Mouse (Mus musculus): ENCODE measurements around the gene Slc2a12. TPM values are rescaled to one million over a fixed set of nuclear protein-coding genes. Genes with fewer than 3 reads are reported as not detected.

Slc2a12 gene
- polyA plus RNA-seq, 1 experiment = 0.24 TPM

DNA sequence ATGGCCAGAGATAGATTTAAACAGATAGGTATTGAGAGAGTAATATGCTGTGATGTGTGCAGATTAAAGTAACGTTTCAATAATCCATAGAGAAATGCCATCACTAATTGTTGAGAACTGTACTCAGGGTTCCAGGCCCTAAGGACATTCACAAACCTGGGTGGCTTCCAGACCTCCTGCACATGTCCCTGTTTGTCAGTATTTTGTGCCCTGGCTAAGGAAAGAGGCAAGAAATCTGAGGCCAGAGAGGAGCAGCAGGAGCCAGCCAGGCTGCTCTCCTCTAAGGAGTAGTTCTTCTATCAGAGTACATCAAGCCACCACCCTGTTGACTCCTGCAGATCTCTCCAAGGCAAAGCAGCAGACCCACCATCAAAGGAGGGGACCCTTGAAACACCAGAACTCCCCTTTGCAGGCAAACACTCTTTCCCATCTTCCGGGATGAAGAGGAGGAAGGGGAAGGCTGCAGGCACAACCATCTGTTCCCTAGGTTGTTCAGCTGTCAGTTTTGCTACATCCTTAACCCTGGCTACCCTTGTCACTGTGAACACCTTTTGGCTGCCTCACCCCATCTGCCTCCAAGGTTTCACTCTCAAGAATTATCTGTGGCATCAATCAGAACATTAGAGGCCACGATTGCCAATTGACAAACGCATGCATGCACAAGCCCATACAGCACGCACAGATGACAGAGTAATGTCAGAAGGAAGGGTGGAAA is 15.6 kb downstream of the Slc2a12 start:
- 86% methylated on average over 5 of the region's 5 CpGs for WGBS
- Histone ChIP-seq H3K27me3 (ENCODE audit: control insufficient read depth, insufficient read depth, low read length) (no peaks in the 10 kb centered on the region), H3K36me3 (ENCODE audit: control insufficient read depth, insufficient read depth, low read length) (no peaks in the 10 kb centered on the region), H3K4me1 (ENCODE audit: control insufficient read depth, insufficient read depth, insufficient read length, low read length) (no peaks in the 10 kb centered on the region), H3K4me3 (ENCODE audit: low read depth, low read length) (no peak overlapping the region), H3K27ac (ENCODE audit: insufficient read depth, low read depth, low read length) (no peak overlapping the region)
- TF ChIP-seq CTCF (IDR thresholded peaks at IDR 0.05; ENCODE audit: extremely low read depth, insufficient read length, insufficient replicate concordance, low read depth, low read length) = no peak
- TF ChIP-seq POLR2A (IDR thresholded peaks at IDR 0.05; ENCODE audit: low read depth, low read length) = no peak

DNA sequence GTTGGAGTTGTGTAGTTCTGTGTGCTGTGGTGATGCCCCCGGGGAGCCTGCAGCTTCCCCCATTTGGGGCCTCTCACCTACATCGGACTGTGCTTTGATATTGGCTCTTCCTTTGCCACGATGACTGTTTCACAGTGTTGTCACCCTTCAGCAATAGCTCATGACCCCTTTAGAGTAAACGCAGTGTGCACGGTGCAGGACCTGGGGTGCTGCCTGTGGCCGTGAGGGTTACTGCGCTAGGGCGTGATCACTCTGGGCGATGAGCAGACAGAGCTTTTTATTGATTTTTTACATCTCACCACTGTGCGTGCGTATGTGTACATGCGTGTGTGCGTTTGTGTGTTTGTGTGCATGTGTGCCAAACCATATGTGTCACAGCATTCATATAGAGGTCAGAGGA is 23.7 kb downstream of the Slc2a12 start:
- WGBS = 74% methylated on average over 13 of the region's 13 CpGs
- H3K36me3 ChIP-seq (ENCODE audit: control insufficient read depth, insufficient read depth, low read length) = no peaks in the 10 kb centered on the region
- H3K27ac ChIP-seq (ENCODE audit: insufficient read depth, low read depth, low read length) = no peak overlapping the region
- TF ChIP-seq CTCF (IDR thresholded peaks at IDR 0.05; ENCODE audit: extremely low read depth, insufficient read length, insufficient replicate concordance, low read depth, low read length) = no peak
- TF ChIP-seq POLR2A (IDR thresholded peaks at IDR 0.05; ENCODE audit: low read depth, low read length) = no peak
- no peaks in the 10 kb centered on the region for H3K4me1 ChIP-seq (ENCODE audit: control insufficient read depth, insufficient read depth, insufficient read length, low read length)
- no peaks in the 10 kb centered on the region for H3K27me3 ChIP-seq (ENCODE audit: control insufficient read depth, insufficient read depth, low read length)
- no peak overlapping the region for H3K4me3 ChIP-seq (ENCODE audit: low read depth, low read length)

DNA sequence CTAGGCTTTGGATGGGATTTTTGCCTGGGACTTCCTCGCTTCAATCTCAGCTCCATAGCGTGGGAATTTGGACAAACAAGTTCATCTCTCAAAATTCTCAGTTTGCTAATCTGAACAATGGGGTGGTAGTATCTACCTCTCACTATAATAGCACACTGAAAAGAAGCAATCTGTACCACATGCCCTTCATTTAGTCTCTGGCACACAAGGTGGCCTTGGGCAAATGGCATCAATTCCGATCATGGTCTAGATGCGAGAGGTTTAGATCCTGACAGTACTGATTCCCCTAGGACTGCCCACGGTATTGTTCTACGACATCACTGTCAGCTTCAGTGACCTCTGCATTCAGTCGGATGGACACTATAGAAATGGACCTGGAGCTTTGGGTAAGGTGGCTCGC is 29.4 kb downstream of the Slc2a12 start:
- no peak for TF ChIP-seq POLR2A (IDR thresholded peaks at IDR 0.05; ENCODE audit: low read depth, low read length)
- TF ChIP-seq CTCF (IDR thresholded peaks at IDR 0.05; ENCODE audit: extremely low read depth, insufficient read length, insufficient replicate concordance, low read depth, low read length) = no peak
- Histone ChIP-seq H3K27ac (ENCODE audit: insufficient read depth, low read depth, low read length) (no peak overlapping the region), H3K4me3 (ENCODE audit: low read depth, low read length) (no peak overlapping the region), H3K27me3 (ENCODE audit: control insufficient read depth, insufficient read depth, low read length) (no peaks in the 10 kb centered on the region), H3K36me3 (ENCODE audit: control insufficient read depth, insufficient read depth, low read length) (no peaks in the 10 kb centered on the region), H3K4me1 (ENCODE audit: control insufficient read depth, insufficient read depth, insufficient read length, low read length) (no peaks in the 10 kb centered on the region)
- 90% methylated on average over 8 of the region's 8 CpGs for WGBS

DNA sequence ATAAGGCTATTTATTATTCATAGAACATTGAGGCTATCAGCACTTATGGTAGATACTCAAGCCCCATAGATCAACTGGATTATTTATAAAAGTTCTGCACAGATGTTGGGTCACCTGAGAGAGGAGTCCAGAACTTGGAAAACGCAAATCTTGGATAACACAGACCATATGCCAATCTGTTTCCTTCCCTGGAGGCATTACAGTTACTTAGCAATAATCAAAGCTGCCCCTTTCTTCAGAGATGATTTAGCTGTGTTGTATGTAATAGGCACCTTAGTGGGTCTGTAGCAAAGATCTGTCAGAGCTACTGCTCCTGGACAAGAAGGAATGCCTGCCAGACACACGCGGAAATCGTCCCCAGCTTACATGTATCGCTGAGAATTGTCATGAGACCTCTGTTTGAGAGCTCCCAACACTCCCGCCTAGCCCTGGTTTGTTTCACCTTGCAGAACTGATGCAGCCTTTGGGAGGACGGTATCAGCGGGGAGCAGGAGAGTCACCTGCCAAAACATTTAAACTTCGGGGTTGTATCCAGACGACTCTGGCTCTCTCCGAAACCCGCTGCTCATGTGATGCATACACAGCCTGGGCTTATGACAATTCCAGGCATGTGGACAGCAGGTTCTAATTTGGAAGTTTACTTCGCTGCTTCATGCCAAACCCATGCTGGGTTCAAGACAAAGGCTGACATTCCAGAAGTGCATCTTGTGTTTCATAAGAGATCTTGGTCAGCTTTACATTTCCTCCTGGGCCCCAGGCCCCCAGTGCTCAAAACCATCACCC is 31.2 kb downstream of the Slc2a12 start:
- Histone ChIP-seq H3K4me1 (ENCODE audit: control insufficient read depth, insufficient read depth, insufficient read length, low read length) (no peaks in the 10 kb centered on the region), H3K27ac (ENCODE audit: insufficient read depth, low read depth, low read length) (no peak overlapping the region), H3K36me3 (ENCODE audit: control insufficient read depth, insufficient read depth, low read length) (no peaks in the 10 kb centered on the region), H3K27me3 (ENCODE audit: control insufficient read depth, insufficient read depth, low read length) (no peaks in the 10 kb centered on the region), H3K4me3 (ENCODE audit: low read depth, low read length) (no peak overlapping the region)
- 82% methylated on average over 13 of the region's 13 CpGs for WGBS
- TF ChIP-seq POLR2A (IDR thresholded peaks at IDR 0.05; ENCODE audit: low read depth, low read length) = no peak
- no peak for TF ChIP-seq CTCF (IDR thresholded peaks at IDR 0.05; ENCODE audit: extremely low read depth, insufficient read length, insufficient replicate concordance, low read depth, low read length)

DNA sequence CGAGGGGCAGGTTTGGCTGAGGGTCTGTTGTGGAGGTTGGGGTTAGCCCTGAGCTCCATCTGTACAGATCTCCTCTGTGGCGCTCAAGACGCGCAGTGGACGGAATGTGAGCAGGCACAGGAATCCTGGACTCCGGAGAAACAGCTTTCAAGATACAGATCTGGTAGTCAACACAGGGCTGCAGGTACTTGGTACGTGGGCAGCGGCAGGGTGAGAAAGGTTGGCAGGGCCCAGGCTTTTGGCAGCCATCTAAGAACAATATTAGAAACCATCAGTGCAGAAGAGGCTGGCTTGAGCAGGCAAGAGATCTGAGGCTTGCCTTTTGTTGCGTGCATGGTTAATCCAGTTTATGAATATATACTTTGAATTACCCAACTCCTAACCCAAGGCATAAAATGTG is 51.4 kb downstream of the Slc2a12 start:
- 82% methylated on average over 9 of the region's 9 CpGs for WGBS
- Histone ChIP-seq H3K4me1 (ENCODE audit: control insufficient read depth, insufficient read depth, insufficient read length, low read length) (peaks cover 7% of the 10 kb centered on the region; the same call in 1 of the 2 replicates), H3K36me3 (ENCODE audit: control insufficient read depth, insufficient read depth, low read length) (no peaks in the 10 kb centered on the region), H3K27me3 (ENCODE audit: control insufficient read depth, insufficient read depth, low read length) (no peaks in the 10 kb centered on the region), H3K27ac (ENCODE audit: insufficient read depth, low read depth, low read length) (no peak overlapping the region), H3K4me3 (ENCODE audit: low read depth, low read length) (no peak overlapping the region)
- TF ChIP-seq POLR2A (IDR thresholded peaks at IDR 0.05; ENCODE audit: low read depth, low read length) (no peak), CTCF (IDR thresholded peaks at IDR 0.05; ENCODE audit: extremely low read depth, insufficient read length, insufficient replicate concordance, low read depth, low read length) (no peak)

DNA sequence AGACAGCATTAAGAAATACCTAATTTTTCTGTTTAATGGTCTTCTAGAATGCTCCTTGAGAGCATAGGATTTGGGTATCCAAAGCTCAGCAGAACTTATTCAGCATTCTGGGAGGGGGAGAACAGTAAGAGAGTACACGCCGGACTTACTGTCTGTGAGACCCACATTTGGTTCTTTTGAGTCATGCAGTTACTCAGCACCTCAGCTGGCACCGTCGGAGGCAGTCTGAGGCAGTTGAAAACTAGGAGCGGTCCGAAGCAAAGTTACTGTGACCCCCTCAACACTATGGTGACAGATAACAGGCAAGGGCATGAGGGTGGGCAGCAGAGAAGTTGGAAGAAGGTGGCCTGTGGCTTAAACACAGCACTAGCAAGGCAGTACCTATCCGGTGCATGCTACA is 52.1 kb downstream of the Slc2a12 start:
- Histone ChIP-seq H3K4me1 (ENCODE audit: control insufficient read depth, insufficient read depth, insufficient read length, low read length) (peaks cover 7% of the 10 kb centered on the region; the same call in 1 of the 2 replicates), H3K27ac (ENCODE audit: insufficient read depth, low read depth, low read length) (no peak overlapping the region), H3K36me3 (ENCODE audit: control insufficient read depth, insufficient read depth, low read length) (no peaks in the 10 kb centered on the region), H3K4me3 (ENCODE audit: low read depth, low read length) (no peak overlapping the region), H3K27me3 (ENCODE audit: control insufficient read depth, insufficient read depth, low read length) (no peaks in the 10 kb centered on the region)
- TF ChIP-seq POLR2A (IDR thresholded peaks at IDR 0.05; ENCODE audit: low read depth, low read length) (no peak), CTCF (IDR thresholded peaks at IDR 0.05; ENCODE audit: extremely low read depth, insufficient read length, insufficient replicate concordance, low read depth, low read length) (no peak)
- 93% methylated on average over 7 of the region's 7 CpGs for WGBS

Measured in small intestine, adult 2 months (tissue).